Mouse (Mus musculus) right cerebral cortex, postnatal 14 days (tissue): ENCODE results near the gene Slc17a9.
A peak's percentile ranks its signal among the peaks of the same experiment; 100 is the strongest.

Experiments used
- DNase-seq: peaks from one replicate; pipeline ENCODE4 v3.0.0; 2022

Gene Slc17a9

GRCm38 (mm10) chr2:180755896-180756295 lies 30.8 kb downstream of the Slc17a9 start:
- no peak for DNase-seq

GRCm38 (mm10) chr2:180756786-180757185 lies 31.7 kb downstream of the Slc17a9 start:
- no peak for DNase-seq

GRCm38 (mm10) chr2:180758513-180759263 lies 33.6 kb downstream of the Slc17a9 start:
- DNase-seq, result no peak

DNA sequence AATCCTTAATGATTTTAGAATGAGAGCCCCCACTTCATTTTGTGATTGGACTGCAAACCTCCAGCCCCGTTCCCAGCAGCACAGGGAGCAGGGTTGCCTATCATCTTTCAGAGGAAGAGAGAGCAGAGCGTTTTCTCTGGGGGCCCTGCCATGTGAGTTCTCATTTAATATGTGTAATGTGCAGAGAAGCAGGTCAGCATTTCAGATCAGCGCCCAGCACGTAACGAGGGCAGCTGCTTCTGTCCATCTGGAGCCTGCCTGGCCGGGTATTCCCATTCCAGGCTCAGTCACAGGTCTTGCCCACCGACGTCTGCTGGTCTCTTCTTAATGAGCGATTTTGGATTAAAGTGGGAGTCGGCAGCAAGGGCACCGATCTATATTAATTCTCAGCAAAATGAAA lies 39.9 kb downstream of the Slc17a9 start:
- no peak for DNase-seq

GRCm38 (mm10) chr2:180765713-180766112 lies 40.6 kb downstream of the Slc17a9 start:
- no peak for DNase-seq

- no peak for DNase-seq
Measured at GRCm38 (mm10) chr2:180775223-180775622, 50.2 kb downstream of the Slc17a9 start.

GRCm38 (mm10) chr2:180775641-180776040 lies 50.6 kb downstream of the Slc17a9 start:
- DNase-seq, result no peak

GRCm38 (mm10) chr2:180776793-180777192 lies 51.7 kb downstream of the Slc17a9 start, which contains the start of gene Bhlhe23:
Bhlhe23 (minus strand) TSS chr2:180776900.
- DNase-seq, result no peak

DNA sequence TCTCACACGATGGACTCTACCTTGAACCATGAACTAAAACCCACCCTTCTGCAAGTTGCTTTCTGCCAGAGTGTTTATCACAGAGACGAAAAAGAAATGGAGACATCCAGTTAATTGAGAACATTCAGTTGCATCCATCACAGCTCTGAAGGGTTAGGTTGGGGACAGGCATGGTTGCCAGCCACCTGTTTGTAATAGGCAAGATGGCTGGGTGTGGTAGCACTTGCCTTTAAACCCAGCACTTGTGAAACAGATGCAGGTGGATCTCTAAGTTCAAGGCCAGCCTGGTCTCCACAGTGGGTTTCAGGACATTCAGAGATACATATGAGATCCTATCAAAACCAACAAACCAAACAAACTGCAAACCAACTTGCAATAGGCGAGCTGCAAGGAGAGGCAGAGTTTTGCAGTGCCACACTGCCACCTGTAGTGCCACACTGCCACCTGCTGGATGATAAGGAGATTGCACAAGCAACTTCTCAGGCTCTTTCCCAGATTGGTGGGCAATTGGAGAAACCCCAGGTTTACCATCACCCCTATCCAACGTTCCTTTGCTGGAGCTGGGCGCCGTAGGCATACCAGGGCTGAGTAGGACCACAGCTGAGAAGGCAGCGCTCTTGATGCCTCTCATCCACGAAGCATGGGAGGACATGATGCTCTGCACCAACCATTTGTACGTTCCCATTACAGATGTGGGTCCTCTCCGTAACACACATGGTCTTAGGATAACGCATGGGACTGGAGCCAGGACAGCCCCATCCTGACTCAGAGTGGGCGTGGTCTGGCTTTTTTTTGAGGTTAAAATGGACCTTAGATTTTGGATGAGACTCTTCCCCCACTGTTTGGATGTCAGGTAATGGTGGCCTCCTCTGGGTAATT lies 54.4 kb downstream of the Slc17a9 start:
- DNase-seq, result peak; percentile 58

GRCm38 (mm10) chr2:180780282-180780681 lies 55.2 kb downstream of the Slc17a9 start:
- no peak for DNase-seq

GRCm38 (mm10) chr2:180786732-180787131 lies 61.7 kb downstream of the Slc17a9 start:
- DNase-seq, result peak; percentile 58

- DNase-seq, result no peak
Measured at GRCm38 (mm10) chr2:180787566-180788232, 62.6 kb downstream of the Slc17a9 start.

DNA sequence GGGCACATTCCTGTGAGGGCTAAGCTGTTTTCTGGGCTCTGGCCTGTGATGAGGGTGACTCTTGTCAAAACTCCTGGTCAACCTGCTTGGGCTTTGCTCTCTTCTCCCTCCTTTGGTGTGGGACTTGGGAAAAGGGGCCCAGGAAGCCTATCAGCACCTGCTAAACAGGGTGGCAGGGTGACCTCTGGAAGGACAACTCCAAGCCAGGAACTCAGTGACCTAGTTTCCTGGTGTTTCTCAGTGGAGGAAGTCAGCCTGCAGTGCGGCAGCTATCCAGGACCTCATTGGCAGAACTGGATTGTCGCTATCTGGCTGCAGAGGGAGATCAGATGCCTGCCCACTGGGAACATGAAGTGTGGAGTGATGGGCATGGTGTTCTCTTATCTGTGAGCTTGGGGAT lies 63.3 kb downstream of the Slc17a9 start:
- no peak for DNase-seq

DNA sequence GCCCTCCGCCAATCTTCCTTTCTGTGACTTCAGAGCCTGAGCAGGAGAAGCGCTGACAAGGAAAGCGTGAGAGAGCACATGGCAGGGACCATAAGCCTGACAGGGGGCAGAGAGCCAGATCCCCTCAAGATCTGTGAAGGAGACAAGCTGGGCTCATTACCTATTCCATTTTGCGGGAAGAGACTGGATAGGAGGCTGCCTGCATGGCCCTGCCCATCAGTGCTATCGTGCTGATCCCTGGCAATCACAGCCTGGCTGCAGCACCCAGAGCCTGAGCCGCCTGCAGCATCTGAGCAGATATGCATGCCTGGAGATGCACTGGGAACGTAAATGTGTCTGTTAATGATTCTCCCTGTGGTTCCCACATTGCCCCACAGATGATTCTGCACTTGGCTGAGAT lies 63.8 kb downstream of the Slc17a9 start:
- DNase-seq, result peak; percentile 33

DNA sequence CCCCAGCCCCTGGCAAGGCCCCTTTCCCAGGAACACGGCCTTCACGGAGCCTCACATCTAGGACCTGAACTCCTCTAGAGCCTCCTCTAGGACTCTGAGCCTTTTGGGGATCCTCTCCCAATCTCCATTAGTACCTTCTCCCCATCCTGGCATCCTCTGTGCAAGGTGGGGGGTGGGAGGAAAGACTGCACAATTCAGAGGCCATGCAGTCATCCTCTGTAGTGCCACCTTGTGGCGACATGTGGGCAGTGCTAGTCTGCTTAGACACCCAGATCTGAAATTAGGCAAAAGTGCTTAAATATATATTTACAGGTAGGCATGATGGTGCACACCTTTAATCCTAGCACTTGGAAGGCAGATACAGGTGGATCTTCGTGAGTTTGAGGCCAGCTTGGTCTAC lies 66.6 kb downstream of the Slc17a9 start:
- peak; percentile 63 for DNase-seq
